Mouse (Mus musculus) lung, postnatal 0 days (tissue): ENCODE data around the gene Pde8b. TPM values are rescaled to one million over a fixed set of nuclear protein-coding genes. Genes with fewer than 3 reads are reported as not detected.

Source experiments
- ATAC-seq: fragments of 200-750 bp; cut with Nextera tagmentation; 2 replicates; pipeline ENCODE4 v1.8.0; 2017; ENCODE audit warnings: moderate library complexity
- DNase-seq: peaks from one replicate; pipeline ENCODE4 v3.0.0-alpha.2; 2016; ENCODE audit warnings: low spot score
- H3K27ac ChIP-seq: fragments of 300-500 bp; sonication (generic); 2 replicates; pipeline ENCODE4 v1.5.1; 2014; ENCODE audit warnings: antibody characterized with exemption, mild to moderate bottlenecking, low read length, mixed read lengths
- H3K27me3 ChIP-seq: fragments of 300-500 bp; sonication (generic); replicated peaks from 2 replicates; pipeline ENCODE4 v1.6.1; 2014; ENCODE audit warnings: low read length, mixed read lengths; ENCODE audit not compliant: insufficient read depth
- H3K36me3 ChIP-seq: fragments of 300-500 bp; sonication (generic); 2 replicates; pipeline ENCODE4 v1.6.1; 2014; ENCODE audit warnings: low read length, mixed read lengths; ENCODE audit not compliant: insufficient read depth
- H3K4me1 ChIP-seq: fragments of 300-500 bp; sonication (generic); 2 replicates; pipeline ENCODE4 v1.6.1; 2014; ENCODE audit warnings: antibody characterized with exemption, low read depth, low read length, mixed read lengths; ENCODE audit not compliant: insufficient read depth
- H3K4me2 ChIP-seq: fragments of 300-500 bp; sonication (generic); replicated peaks from 2 replicates; pipeline ENCODE4 v1.6.1; 2014; ENCODE audit warnings: low read depth, mild to moderate bottlenecking, low read length, moderate library complexity, mixed read lengths
- H3K4me3 ChIP-seq: fragments of 300-500 bp; sonication (generic); 2 replicates; pipeline ENCODE4 v1.5.1; 2014; ENCODE audit warnings: low read depth, low read length
- H3K9ac ChIP-seq: fragments of 300-500 bp; sonication (generic); replicated peaks from 2 replicates; pipeline ENCODE4 v1.6.1; 2014; ENCODE audit warnings: low read depth, mild to moderate bottlenecking
- H3K9me3 ChIP-seq: fragments of 300-500 bp; sonication (generic); 2 replicates; pipeline ENCODE4 v1.6.1; 2016; ENCODE audit warnings: low read length, mixed read lengths
- CTCF ChIP-seq: IDR thresholded peaks from 2 replicates; pipeline ENCODE4 v1.5.1; 2016; ENCODE audit warnings: antibody characterized with exemption, mild to moderate bottlenecking
- EP300 ChIP-seq: IDR thresholded peaks from 2 replicates; pipeline ENCODE4 v1.6.1; 2016; ENCODE audit warnings: antibody characterized with exemption, mild to moderate bottlenecking, control low read depth
- WGBS: fragments of 180-500 bp; shearing (Covaris S2); extraction: QIAGEN DNeasy Blood & Tissue Kit; methylation state at CpG from one replicate; pipeline ENCODE4 v1.1.7; 2014; 5-methylcytosine and 5-hydroxymethylcytosine counted together
- polyA plus RNA-seq: library from polyadenylated mRNA; unstranded; fragments of >200 nt; fragmentation: Nextera tagmentation; extraction: Ambion mirVana; gene quantifications from 2 replicates; pipeline ENCODE4 v1.2.1, GENCODE M21; 2015

Pde8b gene
- polyA plus RNA-seq, 1 experiment from 2014 or later, result 18.1 TPM

DNA sequence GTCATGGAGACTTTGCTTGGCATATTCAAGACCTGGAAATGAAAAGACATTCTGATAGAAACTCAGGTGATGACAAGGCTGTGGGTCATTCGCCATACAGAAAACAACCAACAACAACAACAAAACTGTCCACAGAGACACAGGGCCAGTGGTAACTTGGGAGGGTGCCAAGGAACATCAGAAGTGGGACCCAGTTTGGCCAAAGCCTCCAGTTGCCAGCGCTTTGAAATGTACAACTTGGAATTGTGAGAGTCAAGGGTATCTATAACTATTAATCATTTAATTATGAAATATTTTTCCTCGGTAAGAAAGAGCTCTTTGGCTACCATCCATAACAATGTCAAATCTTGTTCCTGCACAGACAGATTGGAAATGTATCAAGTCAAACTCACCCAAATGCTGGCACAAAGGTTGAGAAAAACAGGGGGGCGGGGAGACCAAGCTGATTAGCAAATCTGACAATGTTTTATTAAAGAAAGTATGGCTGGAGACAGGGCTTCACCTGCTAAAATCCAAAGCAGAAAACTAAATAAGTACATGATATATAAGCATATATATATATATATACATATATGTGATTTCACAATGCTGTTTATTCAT is 28.4 kb upstream of the Pde8b start:
- H3K27me3 ChIP-seq, result no peaks in the 10 kb centered on the region
- no peaks in the 10 kb centered on the region for H3K9me3 ChIP-seq
- ATAC-seq (no peak), DNase-seq (no peak)
- H3K4me2 ChIP-seq, result no peak overlapping the region
- H3K27ac ChIP-seq, result no peak overlapping the region
- WGBS, result 73% methylated on average over 4 of the region's 4 CpGs
- no peak overlapping the region for H3K9ac ChIP-seq
- no peak for TF ChIP-seq EP300
- TF ChIP-seq CTCF, result no peak
- no peaks in the 10 kb centered on the region for H3K4me1 ChIP-seq
- no peaks in the 10 kb centered on the region for H3K36me3 ChIP-seq
- no peak overlapping the region for H3K4me3 ChIP-seq

DNA sequence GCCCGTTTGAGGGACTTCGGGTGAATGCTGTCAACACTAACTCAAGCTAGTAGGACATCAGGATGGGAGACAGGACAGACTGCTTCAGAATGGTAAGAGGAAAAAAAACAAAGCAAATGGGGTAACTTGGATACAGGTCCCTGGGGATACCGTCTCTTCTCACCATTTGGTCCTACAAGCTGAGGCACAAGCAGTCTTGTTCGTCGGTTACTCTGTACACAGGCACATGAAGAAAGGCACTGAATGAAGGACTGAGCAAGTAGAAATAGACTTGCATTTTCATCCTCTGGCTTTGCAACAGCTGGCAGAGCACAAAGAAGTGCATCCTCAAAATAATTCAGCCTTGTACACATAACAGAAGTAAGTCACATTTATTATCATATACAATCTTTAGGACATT is 14.6 kb upstream of the Pde8b start:
- no peaks in the 10 kb centered on the region for H3K27me3 ChIP-seq
- no peak for TF ChIP-seq EP300
- H3K4me3 ChIP-seq, result no peak overlapping the region
- H3K9me3 ChIP-seq, result no peaks in the 10 kb centered on the region
- H3K36me3 ChIP-seq, result no peaks in the 10 kb centered on the region
- 0 out of 2 replicates have a peak, but pooled peaks cover 3% of the 10 kb centered on the region for H3K4me1 ChIP-seq
- DNase-seq (no peak), ATAC-seq (no peak)
- H3K27ac ChIP-seq, result no peak overlapping the region
- H3K4me2 ChIP-seq, result no peak overlapping the region
- 76% methylated on average over 5 of the region's 5 CpGs for WGBS
- H3K9ac ChIP-seq, result no peak overlapping the region

DNA sequence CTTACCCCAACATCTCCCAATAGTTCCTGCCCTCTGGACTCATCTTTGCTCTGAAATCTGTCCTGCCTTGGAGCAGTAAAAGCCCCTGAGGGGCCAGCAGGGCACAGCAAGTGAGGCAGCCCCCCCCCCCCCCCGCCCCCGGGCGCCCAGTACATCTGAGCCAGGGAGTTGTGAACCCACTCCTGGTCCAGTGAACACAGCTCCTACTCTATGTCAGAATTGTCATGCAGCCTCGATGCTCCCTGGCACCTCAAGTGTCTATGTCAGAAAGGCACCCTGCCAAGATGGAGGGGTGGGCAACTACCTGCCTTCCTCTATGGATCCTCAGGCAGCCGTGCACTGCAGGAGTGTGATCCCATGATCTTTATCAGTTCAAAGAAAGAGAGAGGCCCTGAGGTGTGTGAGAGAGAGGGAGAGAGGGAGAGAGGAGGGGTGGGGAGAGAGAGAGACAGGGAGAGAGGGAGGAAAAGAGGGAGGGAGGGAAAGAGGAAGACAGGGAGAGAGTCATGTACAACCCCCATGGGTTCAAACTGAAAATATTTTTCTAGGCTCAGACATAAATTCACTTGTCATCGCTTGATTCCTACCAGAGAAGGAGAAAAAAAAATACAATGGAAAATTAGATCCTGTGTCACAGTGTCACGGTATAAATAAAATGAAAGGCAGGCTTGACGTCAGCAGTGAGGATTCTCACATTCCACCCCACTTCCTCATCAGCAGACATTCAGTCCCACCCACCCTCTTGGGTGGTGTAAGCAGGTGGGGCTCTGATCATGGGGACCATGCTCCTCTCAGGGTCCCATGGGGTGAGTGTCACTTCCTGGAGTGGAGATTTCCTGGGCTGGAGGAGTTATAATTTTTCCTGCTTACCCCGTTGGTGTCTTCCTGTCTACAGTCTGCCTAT is 11.0 kb upstream of the Pde8b start:
- Histone ChIP-seq H3K27ac (no peak overlapping the region), H3K9me3 (no peaks in the 10 kb centered on the region), H3K36me3 (no peaks in the 10 kb centered on the region), H3K4me2 (no peak overlapping the region), H3K9ac (no peak overlapping the region), H3K27me3 (no peaks in the 10 kb centered on the region), H3K4me3 (no peak overlapping the region), H3K4me1 (0 out of 2 replicates have a peak, but pooled peaks cover 3% of the 10 kb centered on the region)
- DNase-seq (peak; percentile 16), ATAC-seq (peak; percentile 57; the same call in 1 of the 2 replicates)
- WGBS, result 48% methylated on average over 9 of the region's 9 CpGs
- TF ChIP-seq EP300, result no peak; the same call in 1 of the 2 replicates
- no peak for TF ChIP-seq CTCF

DNA sequence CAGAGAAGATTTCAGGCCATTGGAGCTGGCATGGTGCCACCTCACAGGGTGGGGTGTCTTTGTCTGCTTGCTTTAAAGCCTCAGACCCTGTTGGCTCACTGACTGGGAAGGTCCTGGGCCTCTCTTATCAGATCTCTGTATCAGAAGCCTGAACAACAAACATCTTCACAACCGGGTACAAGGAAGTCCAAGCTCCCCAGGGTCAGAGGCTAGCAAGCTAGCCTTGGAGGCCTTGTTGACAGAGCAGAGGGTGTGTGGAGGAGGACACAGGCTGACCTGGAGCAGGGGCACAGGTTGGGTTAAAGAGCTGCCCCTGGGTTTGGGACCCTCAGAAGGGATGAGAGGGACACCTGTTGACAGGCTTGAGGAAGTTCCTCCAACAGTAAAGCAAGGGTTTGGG is 10.3 kb upstream of the Pde8b start:
- Histone ChIP-seq H3K4me1 (0 out of 2 replicates have a peak, but pooled peaks cover 3% of the 10 kb centered on the region), H3K9me3 (no peaks in the 10 kb centered on the region), H3K27ac (no peak overlapping the region), H3K4me3 (no peak overlapping the region), H3K9ac (no peak overlapping the region), H3K36me3 (no peaks in the 10 kb centered on the region), H3K27me3 (no peaks in the 10 kb centered on the region), H3K4me2 (no peak overlapping the region)
- WGBS, result 17% methylated on average over 1 of the region's 1 CpGs
- peak; percentile 56 for ATAC-seq
- peak; percentile 31 for DNase-seq
- TF ChIP-seq EP300, result no peak
- no peak; the same call in 1 of the 2 replicates for TF ChIP-seq CTCF

DNA sequence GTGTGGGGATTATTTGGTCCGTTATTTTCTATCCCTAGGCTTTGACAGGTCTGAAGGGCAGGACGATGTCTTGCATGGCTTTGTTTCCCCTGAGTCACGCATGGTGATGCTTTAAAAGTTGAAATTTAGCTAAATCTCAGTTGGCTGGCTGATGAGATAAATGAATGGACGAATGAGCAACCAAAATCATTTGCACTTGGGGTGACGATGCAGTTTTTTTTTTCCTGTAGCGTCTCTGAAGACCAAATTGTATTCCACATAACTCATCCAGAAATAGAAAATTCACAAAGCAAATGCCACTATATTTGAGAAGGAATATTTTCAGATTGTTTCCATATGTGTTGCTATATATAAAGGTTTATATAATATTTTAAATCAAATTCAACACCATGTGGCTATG is 6.9 kb upstream of the Pde8b start:
- 90% methylated on average over 6 of the region's 6 CpGs for WGBS
- TF ChIP-seq EP300 (no peak), CTCF (no peak)
- no peak overlapping the region for H3K27ac ChIP-seq
- 0 out of 2 replicates have a peak, but pooled peaks cover 3% of the 10 kb centered on the region for H3K4me1 ChIP-seq
- ATAC-seq, result no peak
- no peaks in the 10 kb centered on the region for H3K36me3 ChIP-seq
- H3K9me3 ChIP-seq, result no peaks in the 10 kb centered on the region
- H3K4me3 ChIP-seq, result no peak overlapping the region
- H3K4me2 ChIP-seq, result no peak overlapping the region
- DNase-seq, result no peak
- no peaks in the 10 kb centered on the region for H3K27me3 ChIP-seq
- no peak overlapping the region for H3K9ac ChIP-seq

DNA sequence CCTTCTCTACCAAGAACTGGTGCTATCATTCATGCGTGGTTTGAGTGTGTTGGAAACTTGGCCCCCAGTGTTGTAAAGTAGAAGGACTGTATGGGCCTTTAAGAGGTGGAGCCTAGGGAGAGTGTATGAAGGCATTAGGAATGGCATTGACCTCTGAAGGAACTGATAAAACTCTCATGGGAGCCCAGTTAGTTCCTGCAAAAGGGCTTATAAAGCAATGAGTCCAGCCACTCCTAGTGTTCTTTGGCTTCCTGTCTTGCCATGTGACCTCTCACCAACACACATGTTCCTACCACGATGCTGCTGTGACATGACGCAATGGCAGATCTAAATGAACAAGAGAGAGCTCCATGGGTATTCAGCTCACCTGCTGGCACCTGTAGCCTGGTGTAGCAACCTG is 4.9 kb upstream of the Pde8b start:
- H3K4me1 ChIP-seq, result no peaks in the 10 kb centered on the region
- TF ChIP-seq CTCF, result no peak
- TF ChIP-seq EP300, result no peak
- DNase-seq (no peak), ATAC-seq (no peak)
- no peaks in the 10 kb centered on the region for H3K27me3 ChIP-seq
- H3K4me3 ChIP-seq, result no peak overlapping the region
- no peaks in the 10 kb centered on the region for H3K9me3 ChIP-seq
- no peaks in the 10 kb centered on the region for H3K36me3 ChIP-seq
- no peak overlapping the region for H3K9ac ChIP-seq
- no peak overlapping the region for H3K27ac ChIP-seq
- WGBS, result 85% methylated on average over 3 of the region's 3 CpGs
- no peak overlapping the region for H3K4me2 ChIP-seq
